Mouse (Mus musculus) right cerebral cortex, adult 2 months (tissue): Measurements from ENCODE around the gene Gm9573.

Experiments
- DNase-seq, 2 experiments: peaks; one replicate each; pipeline ENCODE4 v3.0.0; 2021 to 2022; ENCODE audit warnings: low spot score in 2 of 2

The Gm9573 gene

DNA sequence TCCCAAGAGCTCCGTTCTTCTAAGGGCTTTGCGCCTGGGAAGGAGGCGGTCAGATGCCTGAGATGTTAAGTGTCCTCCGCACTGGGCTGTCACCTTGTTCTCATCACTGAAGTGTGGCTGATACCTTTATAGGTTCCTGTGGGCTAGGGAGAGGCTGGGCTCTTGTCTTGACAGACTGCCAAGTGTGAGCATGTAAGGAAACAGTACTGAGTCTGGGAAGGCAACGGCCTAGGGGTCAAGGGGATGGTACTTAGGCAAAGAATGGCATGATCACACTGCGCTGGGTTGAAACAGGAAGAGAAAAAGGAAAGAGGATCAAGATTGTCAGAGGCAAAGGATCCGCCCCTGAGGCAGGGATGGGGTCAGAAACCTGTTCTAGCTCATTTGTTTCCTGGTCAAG lies at the start of gene Gm9573:
Gene Gm9573, minus strand, starts transcription at position 101 of the 400 bp plus-strand sequence.
- no peak for DNase-seq

GRCm38 (mm10) chr17:35673416-35674035 lies 47.1 kb upstream of the Gm9573 start, which contains the start of gene Gtf2h4:
Gtf2h4 (minus strand) TSS chr17:35673739.
- peak; percentile 92 to 96 for DNase-seq

GRCm38 (mm10) chr17:35672527-35672926 lies 46.1 kb upstream of the Gm9573 start:
- no peak for DNase-seq

DNA sequence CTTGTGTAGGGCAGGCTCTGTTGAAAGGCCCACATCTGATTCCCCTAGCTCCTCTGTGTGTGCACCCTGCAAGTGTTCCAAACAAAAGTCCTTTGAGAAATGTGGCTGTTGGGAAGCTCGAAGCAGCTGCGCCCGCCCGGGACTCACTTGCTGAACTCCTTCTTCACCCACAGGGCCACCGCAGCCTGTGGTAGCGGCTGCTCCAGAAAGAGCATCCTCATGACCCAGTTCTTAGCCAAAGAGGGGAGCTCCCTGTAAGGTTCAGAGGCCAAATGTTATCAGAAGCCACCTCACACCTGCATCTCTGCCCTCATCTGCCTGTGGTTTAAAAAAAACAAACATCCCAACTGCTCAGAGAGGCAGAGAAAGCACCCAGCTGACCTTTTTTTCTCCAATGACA lies 45.4 kb upstream of the Gm9573 start:
- DNase-seq: no peak

DNA sequence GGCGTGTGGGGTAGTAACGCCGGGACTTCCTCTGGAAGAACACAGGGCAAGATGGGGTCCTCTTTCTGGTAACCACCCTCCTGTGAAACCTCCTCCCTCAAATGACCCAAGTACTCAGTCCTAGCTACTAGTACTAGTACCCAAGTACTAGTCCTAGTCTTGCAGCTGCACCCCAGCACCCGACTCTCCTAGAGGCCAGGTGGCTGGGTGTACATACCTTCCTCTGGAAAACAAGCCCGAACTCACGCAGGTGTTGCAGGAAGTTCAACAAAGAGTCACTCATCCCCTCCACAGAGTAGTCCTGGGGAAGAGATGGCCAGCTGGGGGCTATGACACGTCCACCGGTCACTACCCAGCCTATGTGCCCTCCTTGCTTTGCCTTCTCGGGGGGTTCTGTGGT lies 43.3 kb upstream of the Gm9573 start:
- no peak for DNase-seq

GRCm38 (mm10) chr17:35667334-35668065 lies 41.1 kb upstream of the Gm9573 start, which contains the start of gene Vars2:
Vars2 (minus strand) TSS chr17:35667592.
- DNase-seq: peak; percentile 94 to 99

DNA sequence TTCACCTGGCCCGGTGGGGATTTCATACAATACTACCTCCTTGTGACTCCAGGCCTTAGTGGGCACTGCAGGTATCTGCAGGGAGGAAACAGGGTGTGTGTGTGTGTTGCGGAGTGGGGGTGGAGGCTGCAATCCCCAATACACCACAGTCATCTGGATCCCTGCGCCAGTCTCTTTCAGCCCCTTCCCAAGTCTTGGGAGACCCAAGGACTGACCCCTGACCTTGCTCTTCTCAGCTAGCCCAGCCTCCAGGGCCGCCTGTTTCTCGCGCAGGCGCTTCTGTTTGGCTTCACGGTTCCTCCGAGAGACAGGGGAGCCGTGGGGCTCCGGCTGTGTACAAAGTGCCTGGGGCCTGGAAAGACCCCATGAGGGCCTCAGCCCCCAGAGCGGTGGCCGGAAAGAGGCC lies 40.4 kb upstream of the Gm9573 start:
- no peak for DNase-seq

DNA sequence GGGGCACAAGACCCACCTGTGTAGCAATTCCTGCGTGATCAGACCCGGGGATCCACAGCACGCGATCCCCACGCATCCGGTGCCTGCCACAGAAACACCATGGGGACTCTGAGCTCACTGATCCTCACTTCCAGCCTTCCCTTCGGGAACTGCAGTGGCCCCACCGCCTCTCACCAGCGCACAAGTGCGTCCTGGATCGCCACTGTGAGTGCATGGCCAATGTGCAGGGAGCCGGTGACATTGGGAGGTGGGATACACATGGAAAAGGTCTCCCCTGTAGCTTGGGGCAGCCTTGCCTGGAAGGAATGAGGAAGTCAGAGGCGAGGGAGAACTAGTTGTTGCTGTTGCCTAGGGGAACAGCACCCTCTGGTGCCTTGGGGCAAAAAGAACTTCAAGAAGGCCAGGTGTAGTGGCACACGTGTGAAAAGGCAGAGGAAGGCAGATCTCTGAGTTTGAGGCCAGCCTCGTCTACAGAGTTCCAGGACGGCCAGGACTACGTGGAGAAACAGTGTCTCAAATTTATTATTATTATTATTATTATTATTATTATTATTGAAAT lies 39.6 kb upstream of the Gm9573 start:
- peak; percentile 55 to 56 for DNase-seq

- no peak for DNase-seq
Observed at GRCm38 (mm10) chr17:35653086-35653485, 26.6 kb upstream of the Gm9573 start.

GRCm38 (mm10) chr17:35649429-35649828 lies 23.0 kb upstream of the Gm9573 start:
- no peak for DNase-seq

- DNase-seq: no peak
Observed at GRCm38 (mm10) chr17:35643609-35644236, 17.3 kb upstream of the Gm9573 start, which contains the start of gene Mucl3. Mucl3 (minus strand) TSS chr17:35643695.

GRCm38 (mm10) chr17:35639352-35639751 lies 12.9 kb upstream of the Gm9573 start:
- no peak for DNase-seq

DNA sequence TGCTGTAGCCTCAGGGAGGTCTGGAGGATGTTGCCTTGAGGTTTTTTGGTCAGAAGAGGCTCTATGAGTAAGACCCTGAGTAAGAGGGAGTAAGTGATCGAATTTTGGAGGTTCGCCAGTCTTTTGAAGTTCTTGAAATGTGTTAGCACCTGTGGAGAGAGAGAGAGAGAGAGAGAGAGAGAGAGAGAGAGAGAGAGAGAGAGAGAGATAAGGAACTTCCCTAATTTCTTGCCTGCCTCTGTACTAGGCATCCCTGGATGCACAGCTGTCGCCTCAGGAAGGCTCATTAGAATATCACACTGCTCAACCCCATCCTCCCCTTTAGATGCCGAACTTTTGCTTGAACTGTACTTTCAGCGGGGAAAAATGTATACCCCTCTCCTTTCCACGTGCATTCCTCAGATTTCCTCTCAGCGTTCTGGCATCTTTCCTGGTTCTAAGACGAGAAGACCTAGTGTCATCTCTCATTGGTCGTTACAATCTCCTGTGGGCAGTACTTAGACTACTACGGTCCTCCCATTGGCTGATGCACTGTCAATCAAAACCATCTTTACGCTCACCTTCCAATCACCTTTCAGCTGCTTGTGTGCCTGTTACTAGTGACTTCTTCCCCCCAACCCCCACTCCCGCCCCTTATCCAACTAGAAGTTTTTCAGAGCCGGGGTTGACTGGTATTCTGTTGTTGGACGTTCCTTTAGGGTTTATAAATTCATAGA lies 12.2 kb upstream of the Gm9573 start:
- peak; percentile 42 to 57 for DNase-seq

DNA sequence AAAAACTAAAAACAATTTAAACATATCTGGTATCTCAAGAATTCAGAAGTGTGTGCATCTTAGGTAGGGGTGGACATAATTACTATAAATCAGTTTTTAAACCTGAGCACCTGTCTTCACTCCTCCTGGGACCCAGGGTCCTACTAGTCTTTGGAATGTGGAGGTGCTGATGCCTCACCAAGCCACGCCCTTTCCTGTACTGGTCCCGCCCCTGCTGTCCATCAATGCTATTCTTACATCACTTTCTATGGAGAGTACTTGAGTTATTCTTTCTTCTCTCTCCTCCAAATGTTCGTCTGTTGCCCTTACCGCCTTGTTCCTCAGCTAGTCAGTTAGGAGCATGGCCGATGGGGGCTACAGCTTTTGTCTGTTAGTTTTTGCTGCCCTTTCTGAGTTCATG lies 9.9 kb upstream of the Gm9573 start:
- peak; percentile 41 to 50 for DNase-seq

DNA sequence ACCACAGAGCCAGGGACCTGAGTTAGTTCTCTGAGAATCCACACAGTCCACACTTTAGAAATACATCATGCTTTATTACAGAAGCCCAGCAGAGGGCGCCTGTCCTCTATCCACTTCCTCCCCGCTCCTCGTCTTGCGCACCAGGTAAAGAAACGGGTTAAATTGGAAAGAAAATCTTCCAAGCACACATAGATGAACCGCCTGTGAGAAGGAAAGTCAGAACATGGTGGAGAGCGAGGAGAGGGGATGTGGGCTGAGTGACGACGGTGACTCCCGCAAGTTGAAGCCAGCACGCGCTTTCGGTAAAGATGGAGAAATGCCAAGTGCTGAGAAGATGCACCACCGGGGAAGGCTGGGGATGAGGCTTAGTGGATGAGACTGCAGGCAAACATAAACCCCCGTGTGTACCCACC lies 9.3 kb upstream of the Gm9573 start:
- peak; percentile 83 to 89 for DNase-seq

DNA sequence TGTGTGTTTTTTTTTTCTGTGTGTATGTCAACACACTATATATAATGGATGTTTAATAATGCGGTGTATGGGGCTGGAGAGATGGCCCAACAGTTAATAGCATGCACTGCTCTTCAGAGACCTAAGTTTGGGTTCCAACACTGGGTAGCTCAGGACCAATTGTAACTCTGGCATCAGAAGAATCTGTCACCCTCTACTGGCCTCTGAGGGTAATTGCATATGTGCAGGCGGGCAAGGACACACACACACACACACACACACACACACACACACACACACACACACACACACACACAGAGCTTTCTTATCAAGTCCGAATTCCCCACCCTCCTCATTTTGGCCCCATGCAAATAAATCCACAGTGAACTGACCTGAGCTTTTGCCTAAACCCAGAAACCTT lies 8.8 kb upstream of the Gm9573 start:
- peak in 1 of 2 experiments; percentile 28 for DNase-seq

- peak; percentile 66 to 70 for DNase-seq
Observed at GRCm38 (mm10) chr17:35633992-35634391, 7.6 kb upstream of the Gm9573 start.

DNA sequence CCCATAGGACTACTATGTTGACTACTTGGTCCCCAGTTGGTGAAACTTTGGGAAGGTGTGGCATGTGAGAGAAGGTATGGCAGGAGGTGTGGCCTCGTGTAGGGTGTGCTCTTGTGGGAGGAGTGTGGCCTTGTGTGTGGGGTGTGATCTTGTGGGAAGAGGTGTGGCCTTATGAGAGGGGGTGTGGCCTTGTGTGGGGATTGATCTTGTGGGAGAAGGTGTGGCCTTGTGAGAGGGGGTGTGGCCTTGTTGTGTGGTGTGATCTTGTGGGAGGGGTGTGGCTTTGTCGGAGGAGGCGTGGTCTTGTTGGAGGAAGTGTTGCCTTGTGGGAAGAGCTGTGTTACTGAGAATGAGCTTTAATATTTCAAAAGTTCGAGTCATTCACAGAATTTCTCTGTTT lies 9.3 kb downstream of the Gm9573 start:
- no peak for DNase-seq

DNA sequence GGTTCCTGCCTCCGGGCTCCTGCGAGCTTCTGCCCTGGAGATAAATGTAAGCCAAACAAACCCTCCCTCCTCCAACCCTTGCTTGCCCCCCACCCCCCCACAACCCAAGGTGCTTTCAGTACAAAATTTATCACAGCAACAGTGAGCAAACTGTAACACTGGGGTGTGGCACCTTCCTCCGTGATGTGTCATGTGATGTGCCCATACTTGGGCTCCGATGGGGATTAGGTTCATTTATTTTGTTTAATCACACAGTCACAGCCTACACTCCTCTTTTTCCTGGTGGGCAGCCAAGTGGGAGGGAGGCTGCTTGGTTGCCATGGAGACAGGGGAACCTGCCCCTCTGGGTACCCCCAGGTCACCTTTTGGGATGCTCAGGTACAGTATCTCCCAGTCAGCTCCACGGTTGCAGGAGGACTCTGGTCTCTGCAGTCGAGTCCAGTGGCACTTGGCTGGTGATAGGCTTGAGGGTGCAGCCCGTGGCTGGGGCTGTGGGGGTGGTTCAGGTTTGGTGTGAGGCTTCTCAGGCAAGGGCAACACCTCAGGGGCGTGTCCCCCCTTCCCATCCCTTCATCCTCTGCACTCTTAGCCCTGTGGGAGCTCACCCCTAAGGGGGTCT lies 24.6 kb downstream of the Gm9573 start:
- DNase-seq: no peak

DNA sequence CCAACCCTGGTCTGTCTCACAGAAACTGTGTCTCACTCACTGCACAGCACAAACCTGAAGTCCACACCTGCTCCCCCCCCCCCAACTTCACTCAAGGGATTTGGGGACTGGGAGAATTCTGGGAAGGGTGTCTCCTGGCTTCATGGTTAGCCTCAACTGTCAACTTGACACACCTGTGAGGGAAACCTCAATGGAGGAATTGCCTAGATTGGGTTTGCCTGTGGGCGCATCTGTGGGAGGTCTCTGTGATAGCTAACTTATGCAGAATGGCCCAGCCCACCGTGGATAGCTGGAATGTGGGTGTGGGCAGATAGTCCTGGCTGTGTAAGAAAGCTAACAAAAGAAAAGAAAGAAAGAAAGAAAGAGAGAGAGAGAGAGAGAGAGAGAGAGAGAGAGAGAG lies 25.2 kb downstream of the Gm9573 start, which contains the start of gene Sfta2:
Gene Sfta2, plus strand, starts transcription at position 301 of the 400 bp plus-strand sequence.
- no peak for DNase-seq

DNA sequence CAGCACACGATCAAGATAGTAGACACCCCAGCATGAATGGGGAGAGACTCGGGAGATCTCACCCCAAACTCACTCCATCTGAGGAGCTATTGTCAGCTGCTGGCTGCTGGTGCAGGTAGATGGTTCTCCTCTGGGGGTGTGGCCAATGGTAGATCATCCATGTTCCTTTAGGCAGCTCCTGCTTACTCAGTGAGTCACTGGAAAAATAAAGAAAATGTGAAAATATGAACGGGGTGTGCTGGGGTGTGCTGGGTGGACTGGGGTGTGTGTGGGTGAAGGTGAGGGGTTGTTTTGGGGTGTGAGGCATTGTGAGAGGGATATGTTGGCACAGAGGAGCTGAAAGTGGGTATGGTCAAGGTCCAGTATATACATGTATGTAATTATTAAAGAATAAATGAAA lies 29.0 kb downstream of the Gm9573 start:
- no peak for DNase-seq
